Mouse (Mus musculus): ENCODE data around the gene Syngr2. TPM values are rescaled to one million over a fixed set of nuclear protein-coding genes. Genes with fewer than 3 reads are reported as not detected.

Gene Syngr2
- 7.2 and 10.2 TPM in 2 replicates for polyA plus RNA-seq (2012)

- no peaks in the 10 kb centered on the region for H3K9me3 ChIP-seq (ENCODE audit: control insufficient read depth, low read length)
- H3K4me1 ChIP-seq (ENCODE audit: control insufficient read depth): peaks cover 91% of the 10 kb centered on the region
- peaks cover 100% of the 10 kb centered on the region for H3K36me3 ChIP-seq (ENCODE audit: control insufficient read depth)
- peak within 1 kb of the TSS; percentile 77 for H3K4me3 ChIP-seq (replicated peaks)
- no peak for TF ChIP-seq GATA1 (IDR thresholded peaks at IDR 0.05; ENCODE audit: low read length)
- no peak for TF ChIP-seq TAL1 (IDR thresholded peaks at IDR 0.05; ENCODE audit: low read length)
- no peaks in the 10 kb centered on the region; the same call in 1 of the 2 replicates for H3K27me3 ChIP-seq (ENCODE audit: control insufficient read depth)
These were observed at the start of gene Syngr2, which contains the start of gene Gm20708 for GRCm38 (mm10) chr11:117809407-117810311. Gene Syngr2 (plus strand): TSS chr11:117809668. Gene Gm20708 (plus strand): TSS chr11:117809668.

DNA sequence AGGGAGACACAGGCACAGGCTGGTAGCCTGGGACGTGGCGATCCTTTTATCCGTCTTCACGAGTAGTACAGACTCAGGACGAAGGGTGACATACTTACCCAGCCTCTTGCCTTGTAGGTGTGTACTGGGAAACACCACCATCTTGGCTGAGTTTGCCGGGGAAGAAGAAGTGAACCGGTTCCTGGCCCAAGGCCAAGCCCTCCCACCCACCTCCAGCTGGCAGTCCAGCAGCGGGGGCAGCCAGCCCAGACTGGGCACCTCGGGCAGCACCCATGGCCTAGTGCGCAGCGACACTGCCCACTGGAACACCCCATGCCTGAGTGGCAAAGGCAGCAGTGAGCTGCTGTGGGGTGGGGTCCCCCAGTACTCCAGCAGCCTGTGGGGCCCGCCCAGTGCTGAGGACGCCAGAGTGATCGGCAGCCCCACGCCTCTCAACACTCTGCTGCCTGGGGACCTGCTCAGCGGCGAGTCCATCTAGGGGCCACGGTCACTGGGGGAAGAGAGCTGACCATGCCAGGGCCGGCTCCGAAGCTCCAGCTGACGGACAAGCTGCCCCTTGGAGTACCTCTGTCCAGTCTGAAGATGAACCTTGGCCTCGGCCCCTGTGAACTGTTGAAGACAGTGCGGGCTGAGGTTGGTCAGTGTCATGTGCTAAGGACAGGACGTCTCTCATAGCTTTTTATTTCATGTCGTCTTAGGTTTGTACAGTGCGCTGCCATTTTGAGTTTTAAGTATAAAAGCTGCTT, 48.9 kb upstream of the Syngr2 start:
- peaks cover 82% of the 10 kb centered on the region for H3K36me3 ChIP-seq (ENCODE audit: control insufficient read depth)
- no peaks in the 10 kb centered on the region for H3K27me3 ChIP-seq (ENCODE audit: control insufficient read depth)
- TF ChIP-seq GATA1 (IDR thresholded peaks at IDR 0.05; ENCODE audit: low read length): no peak
- TF ChIP-seq TAL1 (IDR thresholded peaks at IDR 0.05; ENCODE audit: low read length): no peak
- H3K4me1 ChIP-seq (ENCODE audit: control insufficient read depth): peaks cover 8% of the 10 kb centered on the region
- no peaks in the 10 kb centered on the region for H3K9me3 ChIP-seq (ENCODE audit: control insufficient read depth, low read length)
- no peak overlapping the region for H3K4me3 ChIP-seq (replicated peaks)

- peaks cover 85% of the 10 kb centered on the region for H3K36me3 ChIP-seq (ENCODE audit: control insufficient read depth)
- no peaks in the 10 kb centered on the region for H3K9me3 ChIP-seq (ENCODE audit: control insufficient read depth, low read length)
- TF ChIP-seq GATA1 (IDR thresholded peaks at IDR 0.05; ENCODE audit: low read length) (no peak), TAL1 (IDR thresholded peaks at IDR 0.05; ENCODE audit: low read length) (no peak)
- no peaks in the 10 kb centered on the region for H3K27me3 ChIP-seq (ENCODE audit: control insufficient read depth)
- H3K4me3 ChIP-seq (replicated peaks): no peak overlapping the region
- peaks cover 8% of the 10 kb centered on the region for H3K4me1 ChIP-seq (ENCODE audit: control insufficient read depth)
These were observed 47.7 kb upstream of the Syngr2 start for GRCm38 (mm10) chr11:117761801-117762200.

DNA sequence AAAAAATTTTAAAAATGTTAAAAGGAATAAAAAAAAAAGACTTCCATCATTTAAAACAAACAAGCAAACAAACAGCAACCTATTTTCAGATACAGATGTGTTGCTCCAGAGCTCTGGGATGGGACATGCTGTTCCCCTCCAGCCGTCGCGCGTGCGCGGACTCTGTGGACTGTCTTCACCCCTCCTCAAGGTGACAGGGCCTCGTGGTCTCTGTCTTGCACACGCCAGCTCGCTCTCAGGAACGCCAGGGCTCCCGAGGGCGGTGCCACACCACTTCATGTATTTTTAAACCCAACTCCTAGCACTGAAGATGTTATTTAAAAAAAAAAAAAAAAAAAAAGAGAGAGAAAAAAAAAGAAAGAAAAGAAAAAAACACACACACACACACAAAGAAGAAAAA, 47.2 kb upstream of the Syngr2 start:
- TF ChIP-seq GATA1 (IDR thresholded peaks at IDR 0.05; ENCODE audit: low read length): no peak
- no peak for TF ChIP-seq TAL1 (IDR thresholded peaks at IDR 0.05; ENCODE audit: low read length)
- Histone ChIP-seq H3K4me3 (replicated peaks) (no peak overlapping the region), H3K36me3 (ENCODE audit: control insufficient read depth) (peaks cover 85% of the 10 kb centered on the region), H3K9me3 (ENCODE audit: control insufficient read depth, low read length) (no peaks in the 10 kb centered on the region), H3K4me1 (ENCODE audit: control insufficient read depth) (peaks cover 9% of the 10 kb centered on the region), H3K27me3 (ENCODE audit: control insufficient read depth) (no peaks in the 10 kb centered on the region)

DNA sequence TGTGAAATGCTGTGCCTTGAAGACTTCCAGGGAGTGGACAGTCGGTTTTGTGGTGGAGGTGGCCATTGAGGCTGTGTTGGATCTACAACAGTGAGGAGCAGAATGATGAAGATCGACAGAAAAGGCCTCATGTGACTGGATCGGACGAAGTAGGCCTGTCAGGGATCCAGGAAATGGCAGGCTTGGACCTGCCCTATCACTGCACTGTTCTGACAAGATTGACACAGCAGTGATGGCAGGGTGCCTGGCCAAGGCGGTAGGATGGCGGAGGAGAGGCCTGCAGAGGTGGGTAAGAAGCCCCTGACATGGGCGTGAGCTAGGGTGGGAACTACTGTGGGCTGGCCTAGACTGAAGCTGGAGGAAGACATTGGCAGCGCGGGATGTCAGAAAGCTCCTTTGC, 45.1 kb upstream of the Syngr2 start:
- Histone ChIP-seq H3K4me3 (replicated peaks) (no peak overlapping the region), H3K4me1 (ENCODE audit: control insufficient read depth) (peaks cover 18% of the 10 kb centered on the region), H3K36me3 (ENCODE audit: control insufficient read depth) (peaks cover 85% of the 10 kb centered on the region), H3K9me3 (ENCODE audit: control insufficient read depth, low read length) (no peaks in the 10 kb centered on the region), H3K27me3 (ENCODE audit: control insufficient read depth) (no peaks in the 10 kb centered on the region)
- TF ChIP-seq TAL1 (IDR thresholded peaks at IDR 0.05; ENCODE audit: low read length): no peak
- no peak for TF ChIP-seq GATA1 (IDR thresholded peaks at IDR 0.05; ENCODE audit: low read length)

DNA sequence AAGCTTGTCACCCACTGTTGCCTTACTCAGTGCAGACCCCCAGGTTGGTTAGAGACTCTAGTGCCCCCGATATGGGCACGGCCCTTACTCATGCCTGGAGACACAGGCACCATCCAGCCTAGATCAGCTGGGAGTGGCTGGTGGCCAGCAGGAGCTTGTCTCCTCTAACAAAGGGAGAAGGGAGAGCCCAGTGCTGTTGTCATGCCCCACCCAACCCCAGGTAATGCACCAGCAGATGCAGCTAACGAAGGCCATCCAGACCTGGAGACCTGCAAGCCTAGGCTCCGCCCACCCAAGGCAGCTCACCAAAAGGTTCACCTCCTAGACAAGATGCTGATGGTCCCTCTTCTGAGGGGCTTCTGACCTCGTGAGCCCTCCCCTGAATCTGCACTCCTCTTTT, 44.1 kb upstream of the Syngr2 start:
- Histone ChIP-seq H3K27me3 (ENCODE audit: control insufficient read depth) (no peaks in the 10 kb centered on the region), H3K4me1 (ENCODE audit: control insufficient read depth) (peaks cover 19% of the 10 kb centered on the region), H3K36me3 (ENCODE audit: control insufficient read depth) (peaks cover 86% of the 10 kb centered on the region), H3K4me3 (replicated peaks) (no peak overlapping the region), H3K9me3 (ENCODE audit: control insufficient read depth, low read length) (no peaks in the 10 kb centered on the region)
- TF ChIP-seq GATA1 (IDR thresholded peaks at IDR 0.05; ENCODE audit: low read length) (no peak), TAL1 (IDR thresholded peaks at IDR 0.05; ENCODE audit: low read length) (no peak)

GRCm38 (mm10) chr11:117766275-117766674, 43.2 kb upstream of the Syngr2 start:
- Histone ChIP-seq H3K4me1 (ENCODE audit: control insufficient read depth) (peaks cover 19% of the 10 kb centered on the region), H3K9me3 (ENCODE audit: control insufficient read depth, low read length) (no peaks in the 10 kb centered on the region)

GRCm38 (mm10) chr11:117768725-117769682, 40.5 kb upstream of the Syngr2 start:
- TF ChIP-seq TAL1 (IDR thresholded peaks at IDR 0.05; ENCODE audit: low read length) (no peak), GATA1 (IDR thresholded peaks at IDR 0.05; ENCODE audit: low read length) (no peak)
- no peaks in the 10 kb centered on the region for H3K9me3 ChIP-seq (ENCODE audit: control insufficient read depth, low read length)
- peaks cover 29% of the 10 kb centered on the region for H3K4me1 ChIP-seq (ENCODE audit: control insufficient read depth)
- no peak overlapping the region for H3K4me3 ChIP-seq (replicated peaks)
- peaks cover 100% of the 10 kb centered on the region for H3K36me3 ChIP-seq (ENCODE audit: control insufficient read depth)
- H3K27me3 ChIP-seq (ENCODE audit: control insufficient read depth): no peaks in the 10 kb centered on the region

More at GRCm38 (mm10) chr11:117766275-117766674, 43.2 kb upstream of the Syngr2 start:
- no peak overlapping the region for H3K4me3 ChIP-seq (replicated peaks)
- TF ChIP-seq GATA1 (IDR thresholded peaks at IDR 0.05; ENCODE audit: low read length): no peak
- no peak for TF ChIP-seq TAL1 (IDR thresholded peaks at IDR 0.05; ENCODE audit: low read length)
- H3K27me3 ChIP-seq (ENCODE audit: control insufficient read depth): no peaks in the 10 kb centered on the region
- peaks cover 87% of the 10 kb centered on the region for H3K36me3 ChIP-seq (ENCODE audit: control insufficient read depth)
